Mouse (Mus musculus) CH12.LX (cell line): ENCODE data around the gene Commd3. TPM values are rescaled to one million over a fixed set of nuclear protein-coding genes. Genes with fewer than 3 reads are reported as not detected.

Experiments used
- DNase-seq: peaks from one replicate; pipeline ENCODE4 v3.0.0-alpha.2; 2013; ENCODE audit errors: extremely low read depth
- H3K27ac ChIP-seq: 2 replicates; pipeline ENCODE4 v1.5.1; 2012; ENCODE audit warnings: low read depth, mild to moderate bottlenecking, control low read depth, moderate library complexity; ENCODE audit not compliant: insufficient read depth
- H3K27me3 ChIP-seq: replicated peaks from 2 replicates; pipeline ENCODE3; 2012; ENCODE audit warnings: inconsistent platforms
- H3K36me3 ChIP-seq, 2 experiments: replicated peaks in 1 of 2; 2 replicates each; pipeline versions ENCODE3 to v1.6.1; 2012; ENCODE audit warnings: inconsistent platforms in 1 of 2, low read length in 1 of 2, mild to moderate bottlenecking in 1 of 2, mixed read lengths in 1 of 2, moderate library complexity in 1 of 2; ENCODE audit not compliant: control insufficient read depth in 1 of 2, insufficient read depth in 1 of 2
- H3K4me1 ChIP-seq, 2 experiments: 2 replicates each; pipeline ENCODE4 v1.6.1; 2012; ENCODE audit warnings: inconsistent platforms in 1 of 2, moderate library complexity in 1 of 2; ENCODE audit not compliant: insufficient read depth in 2 of 2, control insufficient read depth in 1 of 2
- H3K4me2 ChIP-seq: 2 replicates; pipeline ENCODE4 v1.6.1; 2012; ENCODE audit warnings: low read depth, mild to moderate bottlenecking, control low read depth; ENCODE audit not compliant: poor library complexity, insufficient read depth, severe bottlenecking
- H3K4me3 ChIP-seq, 3 experiments: fragments of 150-350 bp in 1 of 3; sonication (generic) in 1 of 3; replicated peaks in 1 of 3; 2 replicates each; pipeline versions ENCODE3 to v1.5.1; 2011 to 2012; ENCODE audit warnings: low read depth in 2 of 3, low read length in 2 of 3, mild to moderate bottlenecking in 2 of 3, moderate library complexity in 2 of 3, control low read depth in 1 of 3, improper control_type of control experiment in 1 of 3, inconsistent platforms in 1 of 3, mixed read lengths in 1 of 3; ENCODE audit not compliant: poor library complexity in 1 of 3
- H3K79me2 ChIP-seq: replicated peaks from 2 replicates; pipeline ENCODE4 v1.6.1; 2012; ENCODE audit warnings: mild to moderate bottlenecking, moderate library complexity; ENCODE audit not compliant: control insufficient read depth, poor library complexity, insufficient read depth, severe bottlenecking; ENCODE audit errors: extremely low read depth
- H3K9ac ChIP-seq: 2 replicates; pipeline ENCODE4 v1.6.1; 2012; ENCODE audit warnings: low read depth, mild to moderate bottlenecking, control low read depth, moderate library complexity; ENCODE audit not compliant: insufficient read depth
- H3K9me3 ChIP-seq: replicated peaks from 2 replicates; pipeline ENCODE3; 2012; ENCODE audit warnings: low read length, inconsistent platforms, mixed read lengths
- BHLHE40 ChIP-seq: IDR thresholded peaks from 2 replicates; pipeline ENCODE4 v1.6.1; 2011; ENCODE audit warnings: mild to moderate bottlenecking, low read depth, low read length, improper control_type of control experiment
- E2F4 ChIP-seq: IDR thresholded peaks from 2 replicates; pipeline ENCODE4 v1.6.1; 2011; ENCODE audit warnings: low read depth, low read length, improper control_type of control experiment; ENCODE audit not compliant: insufficient replicate concordance
- ELF1 ChIP-seq: IDR thresholded peaks from 2 replicates; pipeline ENCODE4 v1.6.1; 2014; ENCODE audit warnings: low read depth, mild to moderate bottlenecking, inconsistent platforms, low read length, improper control_type of control experiment
- ETS1 ChIP-seq: conservative IDR thresholded peaks from 2 replicates; pipeline ENCODE4 v1.6.1; 2012; ENCODE audit warnings: low read depth, mild to moderate bottlenecking, inconsistent platforms, low read length, improper control_type of control experiment, moderate library complexity
- GABPA ChIP-seq: IDR thresholded peaks from 2 replicates; pipeline ENCODE4 v1.6.1; 2012; ENCODE audit warnings: low read depth, low read length, improper control_type of control experiment, inconsistent platforms; ENCODE audit not compliant: insufficient replicate concordance
- HCFC1 ChIP-seq: IDR thresholded peaks from 2 replicates; pipeline ENCODE4 v1.6.1; 2012; ENCODE audit warnings: low read depth, mild to moderate bottlenecking, inconsistent platforms, low read length, improper control_type of control experiment
- IRF4 ChIP-seq: IDR thresholded peaks from 2 replicates; pipeline ENCODE4 v1.6.1; 2014; ENCODE audit warnings: low read depth, mild to moderate bottlenecking, inconsistent platforms, low read length, improper control_type of control experiment
- JUN ChIP-seq: IDR thresholded peaks from 2 replicates; pipeline ENCODE4 v1.6.1; 2011; ENCODE audit warnings: low read depth, mild to moderate bottlenecking, low read length, improper control_type of control experiment, moderate library complexity; ENCODE audit not compliant: insufficient read depth
- KAT2A ChIP-seq: IDR thresholded peaks from 2 replicates; pipeline ENCODE4 v1.6.1; 2012; ENCODE audit warnings: low read length, improper control_type of control experiment, inconsistent platforms; ENCODE audit not compliant: insufficient replicate concordance
- MAFK ChIP-seq: IDR thresholded peaks from 2 replicates; pipeline ENCODE4 v1.6.1; 2011; ENCODE audit warnings: low read length, improper control_type of control experiment; ENCODE audit not compliant: insufficient replicate concordance
- MAX ChIP-seq: IDR thresholded peaks from 2 replicates; pipeline ENCODE4 v1.6.1; 2011; ENCODE audit warnings: low read length, improper control_type of control experiment
- MEF2A ChIP-seq: IDR thresholded peaks from 2 replicates; pipeline ENCODE4 v1.6.1; 2014; ENCODE audit warnings: low read depth, mild to moderate bottlenecking, inconsistent platforms, low read length, improper control_type of control experiment, borderline replicate concordance
- MXI1 ChIP-seq: IDR thresholded peaks from 2 replicates; pipeline ENCODE4 v1.6.1; 2011; ENCODE audit warnings: mild to moderate bottlenecking, low read depth, low read length, improper control_type of control experiment
- MYC ChIP-seq: IDR thresholded peaks from 2 replicates; pipeline ENCODE4 v1.6.1; 2011; ENCODE audit warnings: low read depth, mild to moderate bottlenecking, improper control_type of control experiment, low read length
- NRF1 ChIP-seq: IDR thresholded peaks from 2 replicates; pipeline ENCODE4 v1.6.1; 2014; ENCODE audit warnings: low read depth, mild to moderate bottlenecking, inconsistent platforms, low read length, improper control_type of control experiment, moderate library complexity
- POLR2A ChIP-seq: IDR thresholded peaks from 2 replicates; pipeline ENCODE4 v1.6.1; 2011; ENCODE audit warnings: low read depth, mild to moderate bottlenecking, improper control_type of control experiment, low read length
- POLR2AphosphoS2 ChIP-seq: IDR thresholded peaks from 2 replicates; pipeline ENCODE4 v1.6.1; 2011; ENCODE audit warnings: low read depth, low read length, improper control_type of control experiment
- RCOR1 ChIP-seq: conservative IDR thresholded peaks from 2 replicates; pipeline ENCODE4 v1.6.1; 2012; ENCODE audit warnings: low read depth, mild to moderate bottlenecking, inconsistent platforms, low read length, improper control_type of control experiment
- SMC3 ChIP-seq: IDR thresholded peaks from 2 replicates; pipeline ENCODE4 v1.6.1; 2011; ENCODE audit warnings: low read depth, low read length, improper control_type of control experiment
- TBP ChIP-seq: conservative IDR thresholded peaks from 2 replicates; pipeline ENCODE4 v1.6.1; 2011; ENCODE audit warnings: low read depth, low read length, improper control_type of control experiment
- USF2 ChIP-seq: conservative IDR thresholded peaks from 2 replicates; pipeline ENCODE4 v1.6.1; 2011; ENCODE audit warnings: low read depth, low read length, improper control_type of control experiment
- ZKSCAN1 ChIP-seq: IDR thresholded peaks from 2 replicates; pipeline ENCODE4 v1.6.1; 2012; ENCODE audit warnings: low read depth, inconsistent platforms, low read length, improper control_type of control experiment, borderline replicate concordance
- ZMIZ1 ChIP-seq: IDR thresholded peaks from 2 replicates; pipeline ENCODE4 v1.6.1; 2012; ENCODE audit warnings: low read depth, mild to moderate bottlenecking, inconsistent platforms, low read length, improper control_type of control experiment
- dilution Hi-C: fragments of 300-500 bp; cut with MboI; formaldehyde crosslinking; loops from 2 replicates; pipeline ENCODE4 v1.14.3; 2020; ENCODE audit warnings: low sequenced_read_pairs; ENCODE audit not compliant: extremely low pct_unique_long_range_greater_than_20kb, extremely low pct_ligation_motif_present
- in situ Hi-C: fragments of 300-500 bp; cut with MboI; formaldehyde crosslinking; loops from 3 replicates; pipeline ENCODE4 v1.14.3; 2019; ENCODE audit warnings: low sequenced_read_pairs, low pct_ligation_motif_present, low pct_unique_long_range_greater_than_20kb, mixed read lengths
- polyA plus RNA-seq: library from polyadenylated mRNA; unstranded; fragments of >175 nt; gene quantifications from 2 replicates; pipeline ENCODE4 v1.2.1, GENCODE M21; 2012; ENCODE audit warnings: low read depth; ENCODE audit not compliant: insufficient read length
- total RNA-seq, 2 experiments: library from RNA; depleted of rRNA; stranded (reverse); fragments of 300-350 nt in 1 of 2; fragments of >200 nt in 1 of 2; gene quantifications; 2 replicates each; pipeline ENCODE4 v1.2.3; 2012 to 2014

The Commd3 gene
- total and polyA plus RNA-seq, 3 experiments, result 116 to 183 (median 149) TPM

- no peak for TF ChIP-seq GABPA
- no peak for TF ChIP-seq SMC3
- TF ChIP-seq ZKSCAN1, result no peak
- TF ChIP-seq BHLHE40, result no peak
- no peak for TF ChIP-seq POLR2AphosphoS2
- TF ChIP-seq KAT2A, result no peak
- TF ChIP-seq MAX, result no peak
- TF ChIP-seq RCOR1, result no peak
- TF ChIP-seq IRF4, result no peak
- TF ChIP-seq JUN, result no peak
- TF ChIP-seq USF2, result no peak
- TF ChIP-seq TBP, result no peak
- TF ChIP-seq NRF1, result no peak
- no peak for TF ChIP-seq ZMIZ1
- no peak for TF ChIP-seq E2F4
- peak overlapping the region; percentile 65 for H3K4me2 ChIP-seq
- in situ Hi-C loops, result loop anchor here (25.0 kb wide), 2 partner anchors 308 to 658 kb away; partner anchors contain the start of genes A930004D18Rik, Dnajc1 and Skida1
- H3K9ac ChIP-seq, result no peak overlapping the region
- H3K4me3 ChIP-seq, result no peak overlapping the region
- peaks cover 22% of the 10 kb centered on the region for H3K27me3 ChIP-seq
- dilution Hi-C loops, result no loop called here
- DNase-seq, result no peak
- H3K79me2 ChIP-seq, result no peaks in the 10 kb centered on the region
- no peaks in the 10 kb centered on the region for H3K36me3 ChIP-seq
- H3K27ac ChIP-seq, result no peak overlapping the region
- peaks cover 3% of the 10 kb centered on the region for H3K9me3 ChIP-seq
- peaks cover 0 to 10% of the 10 kb centered on the region in 2 experiments; a peak in 2 of 4 replicates for H3K4me1 ChIP-seq
Measured at GRCm38 (mm10) chr2:18695163-18695562, 23.0 kb downstream of the Commd3 start.

- in situ Hi-C loops, result loop anchor here (25.0 kb wide), 2 partner anchors 308 to 658 kb away; partner anchors contain the start of genes A930004D18Rik, Dnajc1 and Skida1
- H3K4me3 ChIP-seq, result no peak overlapping the region
- no peak for DNase-seq
- dilution Hi-C loops, result no loop called here
- H3K36me3 ChIP-seq, result no peaks in the 10 kb centered on the region
- H3K27ac ChIP-seq, result no peak overlapping the region
- no peak for TF ChIP-seq ETS1
- no peak for TF ChIP-seq GABPA
- no peak for TF ChIP-seq KAT2A
- TF ChIP-seq MXI1, result no peak
- no peak for TF ChIP-seq ELF1
- TF ChIP-seq HCFC1, result no peak
- TF ChIP-seq MAFK, result no peak
- no peak for TF ChIP-seq MYC
- no peak for TF ChIP-seq MEF2A
- TF ChIP-seq POLR2A, result no peak
- peaks cover 16% of the 10 kb centered on the region for H3K27me3 ChIP-seq
- H3K79me2 ChIP-seq, result no peaks in the 10 kb centered on the region
- peaks cover 2% of the 10 kb centered on the region for H3K9me3 ChIP-seq
- H3K4me2 ChIP-seq, result no peak overlapping the region
- no peak overlapping the region for H3K9ac ChIP-seq
- H3K4me1 ChIP-seq, result peaks cover 0 to 10% of the 10 kb centered on the region in 2 experiments; a peak in 2 of 4 replicates
Measured at GRCm38 (mm10) chr2:18695629-18696150, 23.5 kb downstream of the Commd3 start.
